Mouse (Mus musculus) liver, embryonic 18 days (tissue): Measurements from ENCODE around the gene Sit1. TPM values are rescaled to one million over a fixed set of nuclear protein-coding genes. Genes with fewer than 3 reads are reported as not detected.

Experiments
- polyA plus RNA-seq: library from polyadenylated mRNA; depleted of rRNA; stranded (reverse); fragments of >200 nt; gene quantifications from 2 replicates; pipeline ENCODE4 v1.2.3, GENCODE M21; 2012; rRNA removed

The Sit1 gene
- polyA plus RNA-seq, result 0.66 and 0.95 TPM in 2 replicates

DNA sequence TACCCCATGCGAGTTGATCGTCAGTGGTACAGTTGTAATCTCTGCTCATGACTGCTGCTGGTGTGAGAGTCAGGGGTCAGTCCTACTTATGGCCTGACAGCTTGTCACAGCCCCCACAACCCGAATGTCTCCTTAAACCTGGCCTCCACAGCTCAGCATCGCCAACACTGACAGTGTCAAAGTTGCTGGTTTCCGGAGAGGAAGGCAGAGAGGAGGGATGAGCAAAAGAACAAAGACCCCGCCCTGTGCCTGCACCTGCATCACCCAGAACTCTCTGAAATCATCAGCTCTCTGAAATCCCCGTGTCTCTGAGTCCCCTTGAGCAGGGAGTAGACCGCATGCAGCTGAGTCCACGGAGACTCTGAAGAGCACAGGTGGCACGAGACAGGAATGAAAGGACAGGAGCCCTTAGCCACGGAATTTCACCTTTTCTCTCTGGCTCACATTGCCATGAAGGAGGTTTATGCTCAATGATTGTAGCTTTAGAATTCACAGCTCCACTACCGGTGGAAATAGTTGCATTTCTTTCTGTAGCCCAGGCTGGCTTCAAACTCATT lies at the start of gene Sit1:
Gene Sit1 (minus strand): TSS at position 200 of the 557 bp plus-strand sequence.

DNA sequence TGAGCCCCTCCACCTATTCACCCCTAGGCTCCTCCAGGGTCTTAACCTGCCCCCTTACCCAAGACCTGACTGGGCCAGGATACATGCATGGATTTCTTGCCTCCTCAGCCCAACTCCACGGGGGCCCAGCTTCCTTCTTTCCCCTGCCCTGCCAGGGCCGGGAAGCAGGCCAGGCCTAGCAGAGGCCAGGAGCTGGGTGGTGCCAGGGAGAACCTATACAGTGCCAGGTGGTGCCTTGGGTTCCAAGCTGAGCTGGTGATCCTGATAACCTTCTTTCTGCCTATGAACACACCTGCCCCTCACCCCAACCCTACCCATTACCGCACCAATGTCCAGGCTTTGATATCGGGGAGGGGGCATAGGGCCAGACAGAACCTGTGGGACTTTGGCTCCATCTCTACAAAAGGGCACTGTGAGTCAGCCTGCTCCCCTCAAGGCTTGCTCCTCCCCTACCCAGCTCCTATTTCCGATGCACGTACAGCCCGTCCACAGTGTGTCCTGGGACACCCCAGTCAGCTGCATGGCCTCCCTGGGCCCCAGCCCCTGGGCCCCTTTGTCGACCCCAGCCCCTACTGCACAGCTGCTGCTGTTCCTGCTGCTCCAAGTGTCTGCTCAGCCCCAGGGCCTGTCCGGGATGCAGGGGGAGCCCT lies 23.1 kb upstream of the Sit1 start, which contains the start of gene Car9:
Gene Car9 (plus strand): TSS at position 431 of the 650 bp plus-strand sequence.

GRCm38 (mm10) chr4:43499407-43500333 lies 16.1 kb upstream of the Sit1 start, which contains the start of gene Arhgef39:
Gene Arhgef39 (minus strand): TSS chr4:43499695.

GRCm38 (mm10) chr4:43492821-43493185 lies 9.3 kb upstream of the Sit1 start, which contains the start of gene Ccdc107:
Gene Ccdc107 (plus strand): TSS chr4:43492900.

GRCm38 (mm10) chr4:43454041-43454836 lies 29.3 kb downstream of the Sit1 start, which contains the start of gene Cd72:
Gene Cd72 (minus strand): TSS chr4:43454628.

GRCm38 (mm10) chr4:43441639-43442038 lies 41.9 kb downstream of the Sit1 start, which contains the start of gene Tesk1:
Gene Tesk1 (plus strand): TSS chr4:43441939.

Other genes with a start within 250 kb of the Sit1 start
- 0.24 and 0.25 TPM in 2 replicates for gene Atp8b5, start 216.6 kb downstream of the Sit1 start, polyA plus RNA-seq
- gene Rusc2, start 101.8 kb downstream of the Sit1 start, polyA plus RNA-seq, result 2.9 and 4.0 TPM in 2 replicates
- gene Fam166b, start 54.6 kb downstream of the Sit1 start, polyA plus RNA-seq, result 0.08 and 0.11 TPM in 2 replicates
- gene Tesk1, start 41.8 kb downstream of the Sit1 start, polyA plus RNA-seq, result 5.2 and 5.5 TPM in 2 replicates
- gene Cd72, start 29.1 kb downstream of the Sit1 start, polyA plus RNA-seq, result 5.9 and 7.6 TPM in 2 replicates
- 61.8 and 73.3 TPM in 2 replicates for gene Ccdc107, start 9.2 kb upstream of the Sit1 start, polyA plus RNA-seq
- 21.6 and 29.0 TPM in 2 replicates for gene Arhgef39, start 16.0 kb upstream of the Sit1 start, polyA plus RNA-seq
- gene Car9, start 23.2 kb upstream of the Sit1 start, polyA plus RNA-seq, result 1.2 TPM in 2 replicates
- 7.9 and 9.7 TPM in 2 replicates for gene Tpm2, start 40.0 kb upstream of the Sit1 start, polyA plus RNA-seq
- 18.2 and 19.5 TPM in 2 replicates for gene Creb3, start 78.6 kb upstream of the Sit1 start, polyA plus RNA-seq
- gene Tln1, start 79.0 kb upstream of the Sit1 start, polyA plus RNA-seq, result 24.2 and 32.2 TPM in 2 replicates
- gene Rgp1, start 95.0 kb upstream of the Sit1 start, polyA plus RNA-seq, result 13.1 and 16.8 TPM in 2 replicates
- 10.0 and 13.0 TPM in 2 replicates for gene Gba2, start 95.1 kb upstream of the Sit1 start, polyA plus RNA-seq
- gene Msmp, start 100.8 kb upstream of the Sit1 start, polyA plus RNA-seq, result 0.04 TPM in 1 of 2 replicates, not detected in the other
- 2.2 and 2.9 TPM in 2 replicates for gene Npr2, start 148.2 kb upstream of the Sit1 start, polyA plus RNA-seq
- gene Spag8, start 169.9 kb upstream of the Sit1 start, polyA plus RNA-seq, result 0.25 and 0.35 TPM in 2 replicates
- 52.1 and 54.6 TPM in 2 replicates for gene Hint2, start 172.7 kb upstream of the Sit1 start, polyA plus RNA-seq
- 0.26 and 0.30 TPM in 2 replicates for gene Tmem8b, start 185.2 kb upstream of the Sit1 start, polyA plus RNA-seq
- gene Fam221b, start 185.4 kb upstream of the Sit1 start, polyA plus RNA-seq, result under 0.01 and 0.03 TPM in 2 replicates
- not detected in 2 replicates for gene Olfr70, start 217.1 kb upstream of the Sit1 start, polyA plus RNA-seq
- gene Olfr71, start 226.5 kb upstream of the Sit1 start, polyA plus RNA-seq, result not detected in 2 replicates
- gene Hrct1, start 243.5 kb upstream of the Sit1 start, polyA plus RNA-seq, result 0.28 and 0.39 TPM in 2 replicates
- gene Spaar, start 246.3 kb upstream of the Sit1 start, polyA plus RNA-seq, result 0.07 and 0.10 TPM in 2 replicates